Mouse (Mus musculus) spleen, adult 2 months (tissue): ENCODE measurements around the gene Cpsf4l. TPM values are rescaled to one million over a fixed set of nuclear protein-coding genes. Genes with fewer than 3 reads are reported as not detected.

Experiments used
- DNase-seq, 2 experiments: peaks; one replicate each; pipeline versions ENCODE4 v3.0.0 to v3.0.0-alpha.2; 2012 to 2021; ENCODE audit warnings: low spot score in 2 of 2, low read depth in 1 of 2
- H3K27ac ChIP-seq: fragments of 200-500 bp; 2 replicates; pipeline ENCODE4 v1.5.1; 2012; ENCODE audit warnings: low read length, inconsistent platforms; ENCODE audit not compliant: insufficient read depth
- H3K27me3 ChIP-seq: fragments of 200-500 bp; 2 replicates; pipeline ENCODE4 v1.6.1; 2012; ENCODE audit warnings: mild to moderate bottlenecking, moderate library complexity, low read length, inconsistent platforms; ENCODE audit not compliant: control insufficient read depth, insufficient read depth
- H3K36me3 ChIP-seq: fragments of 200-500 bp; 2 replicates; pipeline ENCODE4 v1.6.1; 2012; ENCODE audit warnings: mild to moderate bottlenecking, low read length, inconsistent platforms; ENCODE audit not compliant: control insufficient read depth, insufficient read depth
- H3K4me1 ChIP-seq: fragments of 200-500 bp; 2 replicates; pipeline ENCODE4 v1.6.1; 2011; ENCODE audit warnings: inconsistent platforms; ENCODE audit not compliant: control insufficient read depth, insufficient read depth, insufficient read length
- H3K4me3 ChIP-seq: fragments of 200-500 bp; 2 replicates; pipeline ENCODE4 v1.5.1; 2011; ENCODE audit warnings: mild to moderate bottlenecking, inconsistent platforms; ENCODE audit not compliant: insufficient read depth, insufficient read length; ENCODE audit errors: extremely low read depth
- CTCF ChIP-seq: fragments of 200-500 bp; IDR thresholded peaks from 2 replicates; pipeline ENCODE4 v1.5.1; 2011; ENCODE audit warnings: mild to moderate bottlenecking, inconsistent platforms; ENCODE audit not compliant: insufficient read depth, insufficient read length, insufficient replicate concordance; ENCODE audit errors: extremely low read depth
- POLR2A ChIP-seq: fragments of 200-500 bp; IDR thresholded peaks from 2 replicates; pipeline ENCODE4 v1.6.1; 2011; ENCODE audit warnings: low read depth, low read length, inconsistent platforms
- WGBS: fragments of 180-500 bp; shearing (Covaris S2); methylation state at CpG from one replicate; pipeline ENCODE4 v1.1.7; 2018; 5-methylcytosine and 5-hydroxymethylcytosine counted together
- polyA plus RNA-seq: library from polyadenylated mRNA; depleted of rRNA; stranded (reverse); fragments of >200 nt; gene quantifications from 2 replicates; pipeline ENCODE4 v1.2.3, GENCODE M21; 2012

The Cpsf4l gene
- polyA plus RNA-seq, 1 experiment, result not detected

GRCm38 (mm10) chr11:113745961-113746360 is 36.1 kb upstream of the Cpsf4l start:
- TF ChIP-seq CTCF (no peak), POLR2A (no peak)
- Histone ChIP-seq H3K27me3 (no peaks in the 10 kb centered on the region), H3K36me3 (no peaks in the 10 kb centered on the region; the same call in 1 of the 2 replicates), H3K27ac (no peak overlapping the region), H3K4me3 (no peak overlapping the region), H3K4me1 (no peaks in the 10 kb centered on the region)
- WGBS, result 77% methylated on average over 4 of the region's 4 CpGs
- DNase-seq, result no peak

- no peak for DNase-seq
- 94% methylated on average over 1 of the region's 1 CpGs for WGBS
- Histone ChIP-seq H3K27ac (no peak overlapping the region), H3K27me3 (no peaks in the 10 kb centered on the region), H3K36me3 (no peaks in the 10 kb centered on the region; the same call in 1 of the 2 replicates), H3K4me3 (no peak overlapping the region), H3K4me1 (0 out of 2 replicates have a peak, but pooled peaks cover 2% of the 10 kb centered on the region)
- TF ChIP-seq CTCF (no peak), POLR2A (no peak)
Measured at GRCm38 (mm10) chr11:113742998-113743397, 33.2 kb upstream of the Cpsf4l start.

- Histone ChIP-seq H3K4me1 (peaks cover 6% of the 10 kb centered on the region; the same call in 1 of the 2 replicates), H3K36me3 (no peaks in the 10 kb centered on the region; the same call in 1 of the 2 replicates), H3K27ac (no peak overlapping the region), H3K27me3 (no peaks in the 10 kb centered on the region), H3K4me3 (no peak overlapping the region)
- TF ChIP-seq CTCF, result no peak
- no peak for TF ChIP-seq POLR2A
- 89% methylated on average over 7 of the region's 7 CpGs for WGBS
- no peak for DNase-seq
Measured at GRCm38 (mm10) chr11:113740100-113740499, 30.3 kb upstream of the Cpsf4l start.

- H3K4me1 ChIP-seq, result peaks cover 6% of the 10 kb centered on the region; the same call in 1 of the 2 replicates
- H3K36me3 ChIP-seq, result no peaks in the 10 kb centered on the region; the same call in 1 of the 2 replicates
- H3K27me3 ChIP-seq, result no peaks in the 10 kb centered on the region
- H3K27ac ChIP-seq, result no peak overlapping the region
- no peak overlapping the region for H3K4me3 ChIP-seq
- 88% methylated on average over 8 of the region's 8 CpGs for WGBS
- TF ChIP-seq POLR2A, result no peak
- no peak for TF ChIP-seq CTCF
- no peak for DNase-seq
Measured at GRCm38 (mm10) chr11:113739213-113739612, 29.4 kb upstream of the Cpsf4l start.

GRCm38 (mm10) chr11:113737912-113738311 is 28.1 kb upstream of the Cpsf4l start:
- Histone ChIP-seq H3K4me3 (no peak overlapping the region), H3K4me1 (peaks cover 9% of the 10 kb centered on the region; the same call in 1 of the 2 replicates), H3K27ac (no peak overlapping the region), H3K36me3 (no peaks in the 10 kb centered on the region), H3K27me3 (no peaks in the 10 kb centered on the region)
- WGBS, result 42% methylated on average over 8 of the region's 8 CpGs
- no peak for TF ChIP-seq CTCF
- no peak for TF ChIP-seq POLR2A
- DNase-seq, result no peak

- TF ChIP-seq CTCF (no peak), POLR2A (no peak)
- WGBS, result 55% methylated on average over 3 of the region's 3 CpGs
- Histone ChIP-seq H3K4me3 (no peak overlapping the region), H3K36me3 (no peaks in the 10 kb centered on the region), H3K27me3 (no peaks in the 10 kb centered on the region), H3K27ac (no peak overlapping the region), H3K4me1 (peaks cover 9% of the 10 kb centered on the region; the same call in 1 of the 2 replicates)
- no peak for DNase-seq
Measured at GRCm38 (mm10) chr11:113737553-113737854, 27.7 kb upstream of the Cpsf4l start.

GRCm38 (mm10) chr11:113736848-113737552 is 27.2 kb upstream of the Cpsf4l start:
- Histone ChIP-seq H3K4me3 (no peak overlapping the region), H3K4me1 (peaks cover 9% of the 10 kb centered on the region; the same call in 1 of the 2 replicates), H3K27ac (no peak overlapping the region), H3K27me3 (no peaks in the 10 kb centered on the region), H3K36me3 (no peaks in the 10 kb centered on the region)
- 88% methylated on average over 11 of the region's 11 CpGs for WGBS
- TF ChIP-seq POLR2A (no peak), CTCF (no peak)
- no peak for DNase-seq
